Mouse (Mus musculus) embryonic facial prominence, embryonic 11.5 days (tissue): ENCODE data around the gene Gm13769. TPM values are rescaled to one million over a fixed set of nuclear protein-coding genes. Genes with fewer than 3 reads are reported as not detected.
"Not testable (repeated sequence)": the region's sequence is repeated elsewhere in the genome, so short reads cannot be mapped to it uniquely, and the experiment has no call there.

Experiments used
- ATAC-seq: fragments of 200-750 bp; cut with Nextera tagmentation; replicated peaks from 2 replicates; pipeline ENCODE4 v1.8.0; 2017; ENCODE audit warnings: low read depth; ENCODE audit not compliant: insufficient number of reproducible peaks, low FRiP score, low TSS enrichment
- DNase-seq: peaks from one replicate; pipeline ENCODE4 v3.0.0-alpha.2; 2015; ENCODE audit warnings: low spot score
- H3K27ac ChIP-seq: fragments of 300-500 bp; sonication (generic); replicated peaks from 2 replicates; pipeline ENCODE4 v1.5.1; 2014; ENCODE audit warnings: mild to moderate bottlenecking, low read depth, low read length, control low read depth
- H3K27me3 ChIP-seq: fragments of 300-500 bp; sonication (generic); 2 replicates; pipeline ENCODE4 v1.6.1; 2014; ENCODE audit warnings: mild to moderate bottlenecking, low read length, moderate library complexity, mixed read lengths; ENCODE audit not compliant: control insufficient read depth, insufficient read depth
- H3K36me3 ChIP-seq: fragments of 300-500 bp; sonication (generic); replicated peaks from 2 replicates; pipeline ENCODE4 v1.6.1; 2014; ENCODE audit warnings: low read depth, mild to moderate bottlenecking, low read length, moderate library complexity, mixed read lengths; ENCODE audit not compliant: control insufficient read depth, insufficient read depth
- H3K4me1 ChIP-seq: fragments of 300-500 bp; sonication (generic); 2 replicates; pipeline ENCODE4 v1.6.1; 2014; ENCODE audit warnings: low read length, mixed read lengths; ENCODE audit not compliant: control insufficient read depth, insufficient read depth
- H3K4me2 ChIP-seq: fragments of 300-500 bp; sonication (generic); 2 replicates; pipeline ENCODE4 v1.6.1; 2014; ENCODE audit warnings: low read depth, mild to moderate bottlenecking, control low read depth, low read length, moderate library complexity
- H3K4me3 ChIP-seq: fragments of 300-500 bp; sonication (generic); 2 replicates; pipeline ENCODE4 v1.5.1; 2014; ENCODE audit warnings: low read depth, low read length, control low read depth
- H3K9ac ChIP-seq: fragments of 300-500 bp; sonication (generic); replicated peaks from 2 replicates; pipeline ENCODE4 v1.6.1; 2014; ENCODE audit warnings: mild to moderate bottlenecking, control low read depth, low read length
- H3K9me3 ChIP-seq: fragments of 300-500 bp; sonication (generic); replicated peaks from 2 replicates; pipeline ENCODE4 v1.6.1; 2016; ENCODE audit warnings: mild to moderate bottlenecking, low read length, inconsistent platforms, mixed read lengths; ENCODE audit not compliant: control insufficient read depth
- WGBS: fragments of 180-500 bp; shearing (Covaris S2); extraction: QIAGEN DNeasy Blood & Tissue Kit; methylation state at CpG from one replicate; pipeline ENCODE4 v1.1.7; 2014; 5-methylcytosine and 5-hydroxymethylcytosine counted together
- polyA plus RNA-seq: library from polyadenylated mRNA; unstranded; fragments of >200 nt; fragmentation: Nextera tagmentation; extraction: Ambion mirVana; gene quantifications from 2 replicates; pipeline ENCODE4 v1.2.1, GENCODE M21; 2014

Gene Gm13769
- polyA plus RNA-seq: not detected in 2 replicates

DNA sequence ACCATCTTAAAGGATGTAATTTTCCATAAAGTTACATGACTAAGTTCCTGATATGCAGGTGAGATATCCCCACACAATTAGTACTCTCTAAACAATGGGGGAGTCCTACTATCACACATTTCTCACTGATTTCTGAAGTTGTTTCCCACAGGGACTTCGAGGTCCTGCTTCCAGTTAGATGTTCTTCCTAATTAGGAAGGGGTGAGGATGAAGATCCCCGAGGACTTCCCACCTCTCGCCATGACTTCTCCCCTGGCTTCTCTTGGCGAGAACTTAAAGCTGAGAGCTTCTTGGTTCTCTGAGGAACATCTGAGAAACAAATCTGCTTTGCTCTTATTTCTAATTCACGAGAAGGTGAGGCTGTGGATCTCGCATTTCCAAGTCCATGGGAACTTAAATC lies at the start of gene Gm13769:
Gm13769 (plus strand) TSS at position 301 of the 400 bp plus-strand sequence.
- H3K27me3 ChIP-seq, H3K4me1 ChIP-seq, H3K4me3 ChIP-seq, H3K9ac ChIP-seq, H3K36me3 ChIP-seq, ATAC-seq, H3K27ac ChIP-seq, H3K9me3 ChIP-seq, H3K4me2 ChIP-seq, DNase-seq: not testable (repeated sequence)
- WGBS: no CpG with 5 or more reads among the region's 6 CpGs

DNA sequence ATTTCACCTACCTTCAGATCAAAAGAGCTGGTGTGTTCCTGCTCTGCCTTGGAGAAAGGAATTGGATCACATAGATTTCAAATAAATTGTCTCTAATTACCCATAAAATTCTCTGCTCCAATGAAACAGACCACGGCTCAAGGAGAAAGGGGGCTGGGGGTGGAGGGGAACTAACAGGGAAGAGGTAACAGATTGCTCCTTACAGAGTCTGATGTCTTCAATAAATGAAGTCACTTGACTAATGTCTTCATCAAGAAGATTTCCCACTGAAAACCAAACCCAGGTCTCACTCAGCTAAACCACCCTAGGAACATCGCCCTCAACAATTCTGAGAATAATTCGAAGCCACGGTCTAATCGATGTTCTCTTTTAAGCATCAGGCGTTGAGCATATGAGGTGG lies 29.3 kb upstream of the Gm13769 start, which contains the start of gene Olfr1272:
Olfr1272 (minus strand) TSS at position 101 of the 400 bp plus-strand sequence.
- no peak within 1 kb of the TSS for H3K9ac ChIP-seq
- H3K4me1 ChIP-seq: no peaks in the 10 kb centered on the region
- H3K9me3 ChIP-seq: no peaks in the 10 kb centered on the region
- DNase-seq (no peak), ATAC-seq (no peak)
- no peak within 1 kb of the TSS for H3K4me3 ChIP-seq
- 89% methylated on average over 6 of the region's 6 CpGs for WGBS
- no peak within 1 kb of the TSS for H3K27ac ChIP-seq
- H3K36me3 ChIP-seq: no peaks in the 10 kb centered on the region
- no peaks in the 10 kb centered on the region for H3K27me3 ChIP-seq
- no peak within 1 kb of the TSS for H3K4me2 ChIP-seq

DNA sequence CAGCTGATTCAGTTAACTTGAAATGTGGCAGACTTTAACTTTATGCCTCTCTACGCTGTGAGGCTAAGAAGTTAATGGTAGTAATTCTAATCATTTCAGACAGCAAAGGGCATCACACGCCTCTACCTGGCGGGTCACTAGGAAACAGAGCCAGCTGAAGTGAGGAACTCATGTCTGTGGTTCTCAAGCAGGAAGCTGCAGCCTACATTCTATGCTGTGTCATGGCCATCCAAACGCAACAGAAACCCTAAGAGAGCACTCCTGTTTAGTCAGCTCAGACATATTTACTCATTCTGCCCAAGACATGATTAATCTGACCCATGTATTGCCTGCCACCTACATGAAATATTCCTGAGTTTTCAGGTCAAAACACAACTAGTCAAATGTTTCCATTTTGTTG lies 24.7 kb downstream of the Gm13769 start:
- H3K9me3 ChIP-seq, H3K27me3 ChIP-seq, DNase-seq, H3K4me1 ChIP-seq, H3K36me3 ChIP-seq, H3K4me3 ChIP-seq, ATAC-seq, H3K9ac ChIP-seq, H3K27ac ChIP-seq, H3K4me2 ChIP-seq: not testable (repeated sequence)
- WGBS: no CpG with 5 or more reads among the region's 4 CpGs

DNA sequence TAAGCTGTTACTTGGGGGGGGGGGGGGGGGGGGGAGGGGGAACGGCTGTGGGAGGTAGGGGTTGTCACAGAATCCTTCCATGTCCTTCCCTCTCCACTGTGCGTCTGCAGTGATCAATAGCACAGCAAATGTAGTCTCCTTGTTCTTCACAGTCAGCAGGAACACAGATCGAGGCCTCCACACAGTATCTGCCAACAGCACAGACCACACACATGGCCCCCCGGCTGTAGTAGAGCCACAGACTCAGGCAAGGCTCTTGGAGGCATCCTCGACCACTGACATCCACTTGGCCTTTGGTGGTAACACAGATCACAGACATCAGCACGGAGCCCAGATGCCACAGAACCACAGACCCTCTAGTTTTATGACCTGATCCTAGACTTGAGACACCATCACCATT lies 29.0 kb downstream of the Gm13769 start:
- not testable (repeated sequence) for H3K36me3 ChIP-seq, DNase-seq, H3K9me3 ChIP-seq, H3K4me3 ChIP-seq, H3K4me1 ChIP-seq, H3K27ac ChIP-seq, H3K9ac ChIP-seq, H3K27me3 ChIP-seq, H3K4me2 ChIP-seq, ATAC-seq
- WGBS: no CpG with 5 or more reads among the region's 6 CpGs

DNA sequence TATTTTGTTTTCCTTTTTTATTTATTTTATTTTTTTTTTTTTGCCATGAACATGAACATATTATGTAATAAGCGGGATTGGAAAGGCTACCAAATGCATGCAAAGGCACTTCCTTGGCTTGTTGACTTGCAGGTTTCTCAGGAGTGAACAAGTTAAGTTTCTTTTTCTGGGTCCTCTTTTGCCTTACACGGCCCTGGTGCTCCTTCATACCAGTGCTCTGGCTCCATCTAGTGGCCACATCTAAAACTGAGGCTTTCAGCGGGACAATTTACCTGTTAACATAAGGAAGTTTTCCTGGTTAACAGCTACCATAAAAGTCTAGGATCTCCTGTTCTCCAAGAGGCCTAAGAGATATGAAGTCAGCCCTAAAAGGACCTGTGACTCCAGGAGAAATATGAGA lies 29.5 kb downstream of the Gm13769 start:
- not testable (repeated sequence) for ATAC-seq

DNA sequence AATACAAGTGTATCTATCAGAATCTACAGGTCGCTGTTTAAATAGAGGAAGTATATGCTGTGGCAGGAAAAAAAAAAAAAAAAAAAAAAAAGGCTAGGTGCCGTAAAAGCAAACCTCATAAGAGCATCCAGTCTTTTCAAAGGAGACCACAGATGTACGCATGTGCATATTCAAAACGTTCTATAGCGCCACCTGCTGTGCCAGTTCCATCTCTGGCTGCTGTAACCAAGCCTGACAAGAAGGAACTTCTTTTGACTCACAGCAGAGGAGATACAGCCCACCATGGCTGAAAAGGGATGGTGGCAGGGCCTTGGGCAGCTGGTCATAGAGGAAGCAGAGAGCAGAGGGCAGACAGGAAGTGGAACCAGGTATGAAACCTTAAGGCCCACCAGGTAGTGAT lies 37.2 kb downstream of the Gm13769 start:
- H3K36me3 ChIP-seq, H3K4me1 ChIP-seq, ATAC-seq, H3K9ac ChIP-seq, H3K9me3 ChIP-seq, H3K27me3 ChIP-seq, H3K4me2 ChIP-seq, DNase-seq, H3K27ac ChIP-seq, H3K4me3 ChIP-seq: not testable (repeated sequence)
- WGBS: no CpG with 5 or more reads among the region's 5 CpGs

More for the DNA sequence above, 29.5 kb downstream of the Gm13769 start:
- H3K4me1 ChIP-seq, DNase-seq, H3K9me3 ChIP-seq, H3K27me3 ChIP-seq, H3K9ac ChIP-seq, H3K4me2 ChIP-seq, H3K27ac ChIP-seq, H3K4me3 ChIP-seq, H3K36me3 ChIP-seq: not testable (repeated sequence)
- no CpG with 5 or more reads among the region's 3 CpGs for WGBS

DNA sequence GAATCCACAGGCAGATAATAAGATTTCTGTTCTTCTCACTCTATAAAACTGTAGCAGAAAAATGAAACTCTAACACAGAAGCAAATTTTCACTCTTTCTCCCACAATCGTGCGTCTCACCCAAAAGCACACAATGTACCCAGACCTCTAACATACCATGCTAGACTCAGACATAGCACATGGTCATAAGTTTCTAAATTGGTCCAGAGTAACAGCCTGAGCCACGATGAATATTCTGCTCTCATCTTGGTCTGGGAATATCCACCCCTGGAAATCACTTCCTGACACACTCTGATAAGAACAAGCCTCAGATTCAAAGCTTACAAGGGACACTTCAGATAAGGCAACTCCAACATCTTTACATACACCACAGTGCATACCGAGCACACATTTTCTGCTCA lies 38.2 kb downstream of the Gm13769 start:
- H3K4me1 ChIP-seq, H3K27ac ChIP-seq, H3K36me3 ChIP-seq, H3K9me3 ChIP-seq, H3K9ac ChIP-seq, H3K27me3 ChIP-seq, DNase-seq, H3K4me2 ChIP-seq, H3K4me3 ChIP-seq, ATAC-seq: not testable (repeated sequence)
- WGBS: no CpG with 5 or more reads among the region's 4 CpGs
